Mouse (Mus musculus) brain, embryonic 14.5 days (tissue): ENCODE measurements around the gene Akr1c18.

Experiments used
- CTCF ChIP-seq: fragments of 200-500 bp; IDR thresholded peaks from 2 replicates; pipeline ENCODE4 v1.5.1; 2012; ENCODE audit warnings: inconsistent platforms, mild to moderate bottlenecking, moderate library complexity, borderline replicate concordance; ENCODE audit not compliant: insufficient read depth, insufficient read length; ENCODE audit errors: extremely low read depth
- POLR2A ChIP-seq: fragments of 200-500 bp; IDR thresholded peaks from 2 replicates; pipeline ENCODE4 v1.6.1; 2012; ENCODE audit warnings: mild to moderate bottlenecking, inconsistent platforms, borderline replicate concordance; ENCODE audit not compliant: poor library complexity, insufficient read depth, insufficient read length, severe bottlenecking; ENCODE audit errors: extremely low read depth

DNA sequence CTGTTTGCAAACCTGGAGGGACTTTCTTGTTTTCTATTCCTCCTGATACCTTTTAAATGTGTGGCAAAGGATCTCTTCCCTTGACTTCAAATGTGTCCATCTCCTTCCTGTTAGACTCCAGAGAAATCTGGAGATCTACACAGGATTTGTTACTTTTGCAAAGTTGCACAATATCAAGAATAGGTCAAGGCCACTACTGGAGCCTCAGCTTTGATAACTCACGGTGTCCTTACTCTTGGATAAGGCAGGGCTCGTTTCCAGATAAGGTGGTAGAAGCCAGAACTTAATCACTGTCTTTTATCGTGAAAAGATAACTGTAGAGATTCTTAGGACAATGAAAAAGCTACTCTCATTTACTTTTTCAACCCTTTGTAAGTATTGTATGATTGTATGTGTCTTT, 42.1 kb upstream of the Akr1c18 start:
- TF ChIP-seq CTCF (no peak), POLR2A (no peak)
